Mouse (Mus musculus): ENCODE results near the gene Kif2a. TPM values are rescaled to one million over a fixed set of nuclear protein-coding genes. Genes with fewer than 3 reads are reported as not detected.
"Not testable (repeated sequence)": the region's sequence is repeated elsewhere in the genome, so short reads cannot be mapped to it uniquely, and the experiment has no call there.

The Kif2a gene
- polyA plus RNA-seq, 2 experiments = 16.2 to 19.2 TPM

GRCm38 (mm10) chr13:106929201-106929600 is 92.7 kb downstream of the Kif2a start:
- Histone ChIP-seq H3K27me3 (ENCODE audit: control insufficient read depth, insufficient read depth, low read length) (no peaks in the 10 kb centered on the region), H3K4me3 (ENCODE audit: insufficient read depth in 1 of 2, low read depth in 2 of 2, low read length in 2 of 2) (no peak overlapping the region), H3K9ac (replicated peaks) (no peak overlapping the region), H3K36me3 (replicated peaks; ENCODE audit: control insufficient read depth, insufficient read depth, low read depth) (no peaks in the 10 kb centered on the region; the same call in 1 of the 2 replicates), H3K4me2 (ENCODE audit: low read depth) (no peak overlapping the region), H3K9me3 (ENCODE audit: control insufficient read depth, low read length) (peaks cover 3% of the 10 kb centered on the region; the same call in 1 of the 2 replicates), H3K27ac (no peak overlapping the region), H3K4me1 (replicated peaks; ENCODE audit: control insufficient read depth in 2 of 2, insufficient read depth in 2 of 2, low read length in 1 of 2) (peaks cover 0 to 4% of the 10 kb centered on the region in 2 experiments; a peak in 2 of 4 replicates)
- ATAC-seq (ENCODE audit: insufficient read depth) (no peak), DNase-seq (ENCODE audit: low read depth in 3 of 3, low spot score in 3 of 3) (no peak)
- WGBS (ENCODE audit: insufficient replicate concordance) = 82% methylated on average over 2 of the region's 2 CpGs
- TF ChIP-seq EP300 (IDR thresholded peaks at IDR 0.05; ENCODE audit: low read depth) = no peak
- TF ChIP-seq CTCF (IDR thresholded peaks at IDR 0.05; ENCODE audit: low read depth) = no peak

DNA sequence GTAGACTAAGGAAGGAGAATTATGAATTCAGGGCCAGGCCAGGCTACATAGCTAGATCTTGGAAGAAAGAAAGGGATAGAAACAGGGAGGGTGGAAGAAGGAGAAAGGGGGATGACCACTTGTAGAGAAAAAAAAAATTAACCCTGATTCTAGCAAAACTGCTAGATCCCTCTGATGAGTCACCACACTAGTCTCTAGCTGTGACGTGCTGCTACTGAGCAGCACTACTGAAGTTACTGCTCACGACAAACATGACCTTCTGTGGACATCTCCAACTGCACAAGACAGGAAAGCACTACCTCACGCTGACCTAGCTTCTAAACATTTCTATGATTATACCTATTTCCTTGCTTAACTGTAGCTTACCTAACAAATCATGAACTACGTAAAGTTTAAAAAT is 93.6 kb downstream of the Kif2a start:
- WGBS (ENCODE audit: insufficient replicate concordance) = 86% methylated on average over 4 of the region's 4 CpGs
- ATAC-seq (ENCODE audit: insufficient read depth) (no peak), DNase-seq (ENCODE audit: low read depth in 3 of 3, low spot score in 3 of 3) (no peak)

GRCm38 (mm10) chr13:106925921-106926320 is 96.0 kb downstream of the Kif2a start:
- not testable (repeated sequence) for H3K4me2 ChIP-seq (ENCODE audit: low read depth); H3K4me1 ChIP-seq (replicated peaks; ENCODE audit: control insufficient read depth in 2 of 2, insufficient read depth in 2 of 2, low read length in 1 of 2); DNase-seq (ENCODE audit: low read depth in 3 of 3, low spot score in 3 of 3); H3K27ac ChIP-seq; H3K36me3 ChIP-seq (replicated peaks; ENCODE audit: control insufficient read depth, insufficient read depth, low read depth); H3K9me3 ChIP-seq (ENCODE audit: control insufficient read depth, low read length); H3K4me3 ChIP-seq (ENCODE audit: insufficient read depth in 1 of 2, low read depth in 2 of 2, low read length in 2 of 2); H3K27me3 ChIP-seq (ENCODE audit: control insufficient read depth, insufficient read depth, low read length); H3K9ac ChIP-seq (replicated peaks); ATAC-seq (ENCODE audit: insufficient read depth)
- 82% methylated on average over 3 of the region's 3 CpGs for WGBS (ENCODE audit: insufficient replicate concordance)

More for the DNA sequence above, 93.6 kb downstream of the Kif2a start:
- Histone ChIP-seq H3K9ac (replicated peaks) (no peak overlapping the region), H3K4me3 (ENCODE audit: insufficient read depth in 1 of 2, low read depth in 2 of 2, low read length in 2 of 2) (no peak overlapping the region), H3K9me3 (ENCODE audit: control insufficient read depth, low read length) (peaks cover 3% of the 10 kb centered on the region; the same call in 1 of the 2 replicates), H3K4me1 (replicated peaks; ENCODE audit: control insufficient read depth in 2 of 2, insufficient read depth in 2 of 2, low read length in 1 of 2) (peaks cover 0 to 4% of the 10 kb centered on the region in 2 experiments; a peak in 2 of 4 replicates), H3K4me2 (ENCODE audit: low read depth) (no peak overlapping the region), H3K27ac (no peak overlapping the region), H3K36me3 (replicated peaks; ENCODE audit: control insufficient read depth, insufficient read depth, low read depth) (peaks cover 4% of the 10 kb centered on the region; the same call in 1 of the 2 replicates), H3K27me3 (ENCODE audit: control insufficient read depth, insufficient read depth, low read length) (no peaks in the 10 kb centered on the region)
- TF ChIP-seq CTCF (IDR thresholded peaks at IDR 0.05; ENCODE audit: low read depth) = no peak
- no peak for TF ChIP-seq EP300 (IDR thresholded peaks at IDR 0.05; ENCODE audit: low read depth)

DNA sequence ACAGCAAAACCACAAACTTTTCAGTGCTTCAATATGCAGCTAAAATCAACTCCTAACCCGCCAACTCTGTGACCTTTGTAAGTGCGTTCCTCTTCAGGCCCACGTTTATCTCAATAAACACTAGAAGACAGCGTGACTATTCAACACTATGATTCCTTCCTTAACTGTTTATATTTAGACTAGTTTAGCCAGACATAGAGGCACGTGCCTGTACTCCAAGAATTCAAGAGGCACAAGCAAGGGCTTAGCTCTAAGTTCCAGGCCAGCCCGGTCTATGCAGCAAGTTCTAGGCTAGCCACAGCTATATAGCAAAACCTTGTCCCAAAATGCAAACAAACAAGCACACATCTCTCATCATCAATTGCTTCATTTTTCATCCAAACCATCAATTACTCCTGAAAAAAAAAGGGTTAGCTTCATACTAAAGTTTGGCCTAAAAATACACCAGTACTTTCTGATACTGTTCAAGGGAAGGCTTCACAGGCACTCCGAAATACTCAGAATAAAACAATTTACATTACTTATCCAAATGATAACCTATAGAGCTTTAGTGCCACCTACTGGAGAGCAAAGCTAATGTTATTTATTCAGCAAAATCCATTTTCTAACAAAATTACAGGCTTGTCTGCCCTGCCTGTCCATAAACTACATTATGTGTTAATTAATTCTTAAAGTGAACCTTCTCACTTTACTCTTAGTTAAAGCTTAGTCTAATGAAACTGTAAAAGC is 103.4 kb downstream of the Kif2a start:
- H3K4me2 ChIP-seq (ENCODE audit: low read depth) = no peak overlapping the region
- H3K27ac ChIP-seq = no peak overlapping the region
- TF ChIP-seq EP300 (IDR thresholded peaks at IDR 0.05; ENCODE audit: low read depth) (no peak), CTCF (IDR thresholded peaks at IDR 0.05; ENCODE audit: low read depth) (peak; percentile 63; the same call in 1 of the 2 replicates)
- H3K4me1 ChIP-seq (replicated peaks; ENCODE audit: control insufficient read depth in 2 of 2, insufficient read depth in 2 of 2, low read length in 1 of 2) = peaks cover 7 to 10% of the 10 kb centered on the region in 2 experiments
- 77% methylated on average over 7 of the region's 7 CpGs for WGBS (ENCODE audit: insufficient replicate concordance)
- H3K27me3 ChIP-seq (ENCODE audit: control insufficient read depth, insufficient read depth, low read length) = no peaks in the 10 kb centered on the region
- no peak for ATAC-seq (ENCODE audit: insufficient read depth)
- H3K9me3 ChIP-seq (ENCODE audit: control insufficient read depth, low read length) = no peaks in the 10 kb centered on the region
- H3K4me3 ChIP-seq (ENCODE audit: insufficient read depth in 1 of 2, low read depth in 2 of 2, low read length in 2 of 2) = no peak overlapping the region
- DNase-seq (ENCODE audit: low read depth in 3 of 3, low spot score in 3 of 3) = peak; percentile 32 to 49 (median 35)
- peaks cover 16% of the 10 kb centered on the region for H3K36me3 ChIP-seq (replicated peaks; ENCODE audit: control insufficient read depth, insufficient read depth, low read depth)
- H3K9ac ChIP-seq (replicated peaks) = no peak overlapping the region

DNA sequence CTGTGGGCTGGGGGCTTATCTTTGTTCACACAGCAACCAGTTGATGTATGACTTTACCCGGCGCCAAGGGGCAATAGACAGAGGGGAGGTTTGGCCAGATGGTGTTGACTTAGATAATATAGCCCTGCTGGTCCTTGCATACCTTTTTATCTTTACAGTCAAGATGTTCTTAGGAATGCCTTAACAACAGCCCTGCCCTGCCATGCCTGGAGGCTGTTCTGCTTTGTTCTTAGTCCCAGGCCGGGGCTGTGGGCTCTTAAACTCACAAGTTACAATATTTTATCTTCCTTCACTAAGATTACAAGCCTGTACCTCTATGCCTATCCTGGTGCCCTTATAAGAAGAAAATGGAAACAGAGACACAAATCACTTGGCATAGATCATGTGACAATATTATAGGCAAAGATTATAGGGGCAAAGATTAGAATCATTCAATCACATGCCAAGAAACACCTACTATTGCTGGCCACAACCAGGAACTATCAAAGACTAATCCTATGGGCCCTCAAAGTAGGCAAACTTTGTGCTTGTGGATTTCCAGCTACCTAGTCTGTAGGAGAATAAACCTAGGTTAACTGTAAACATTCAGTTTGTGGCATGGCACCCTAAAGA is 108.7 kb downstream of the Kif2a start:
- Histone ChIP-seq H3K27me3 (ENCODE audit: control insufficient read depth, insufficient read depth, low read length) (no peaks in the 10 kb centered on the region), H3K4me3 (ENCODE audit: insufficient read depth in 1 of 2, low read depth in 2 of 2, low read length in 2 of 2) (no peak overlapping the region), H3K27ac (peak overlapping the region; percentile 66), H3K4me2 (ENCODE audit: low read depth) (peak overlapping the region; percentile 26; the same call in 1 of the 2 replicates), H3K4me1 (replicated peaks; ENCODE audit: control insufficient read depth in 2 of 2, insufficient read depth in 2 of 2, low read length in 1 of 2) (peaks cover 15 to 20% of the 10 kb centered on the region in 2 experiments), H3K9ac (replicated peaks) (no peak overlapping the region), H3K36me3 (replicated peaks; ENCODE audit: control insufficient read depth, insufficient read depth, low read depth) (peaks cover 17% of the 10 kb centered on the region), H3K9me3 (ENCODE audit: control insufficient read depth, low read length) (no peaks in the 10 kb centered on the region)
- WGBS (ENCODE audit: insufficient replicate concordance) = 14% methylated on average over 3 of the region's 3 CpGs
- ATAC-seq (ENCODE audit: insufficient read depth) = peak; percentile 75; the same call in 1 of the 2 replicates
- TF ChIP-seq EP300 (IDR thresholded peaks at IDR 0.05; ENCODE audit: low read depth) = peak; percentile 81
- no peak for TF ChIP-seq CTCF (IDR thresholded peaks at IDR 0.05; ENCODE audit: low read depth)
- DNase-seq (ENCODE audit: low read depth in 3 of 3, low spot score in 3 of 3) = peak in 2 of 3 experiments; percentile 22 to 24
